Mouse (Mus musculus): ENCODE data around the gene Romo1. TPM values are rescaled to one million over a fixed set of nuclear protein-coding genes. Genes with fewer than 3 reads are reported as not detected.
A peak's percentile ranks its signal among the peaks of the same experiment; 100 is the strongest.
"Not testable (repeated sequence)": the region's sequence is repeated elsewhere in the genome, so short reads cannot be mapped to it uniquely, and the experiment has no call there.

Romo1 gene
- polyA plus RNA-seq, 1 experiment = 173 TPM

DNA sequence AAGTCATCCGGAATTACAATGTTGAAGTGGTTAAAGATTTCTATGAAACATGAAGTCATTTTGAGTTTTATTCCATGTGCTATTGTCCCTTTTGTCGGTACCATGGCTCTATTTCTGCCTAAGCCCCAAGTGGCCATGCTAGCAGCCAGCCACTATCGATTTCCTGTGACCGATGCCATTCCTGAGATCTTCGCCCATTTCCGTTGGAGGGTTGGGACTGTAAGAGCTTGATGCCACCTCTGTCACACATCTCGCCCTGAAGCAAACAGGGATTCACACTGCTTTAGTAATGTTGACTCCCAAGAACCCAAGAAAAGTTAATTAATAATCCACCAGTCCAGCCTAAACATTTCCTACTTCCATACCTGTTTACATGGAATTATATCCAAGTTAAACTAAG is 33.8 kb downstream of the Romo1 start:
- WGBS = 28% methylated on average over 7 of the region's 7 CpGs
- DNase-seq (ENCODE audit: low read depth, low spot score) = no peak

GRCm38 (mm10) chr2:156179046-156179795 is 35.4 kb downstream of the Romo1 start:
- WGBS = under 1% methylated on average over 47 of the region's 47 CpGs
- DNase-seq (ENCODE audit: low read depth, low spot score) = no peak

GRCm38 (mm10) chr2:156179796-156180093 is 35.9 kb downstream of the Romo1 start:
- no peak for DNase-seq (ENCODE audit: low read depth, low spot score)

DNA sequence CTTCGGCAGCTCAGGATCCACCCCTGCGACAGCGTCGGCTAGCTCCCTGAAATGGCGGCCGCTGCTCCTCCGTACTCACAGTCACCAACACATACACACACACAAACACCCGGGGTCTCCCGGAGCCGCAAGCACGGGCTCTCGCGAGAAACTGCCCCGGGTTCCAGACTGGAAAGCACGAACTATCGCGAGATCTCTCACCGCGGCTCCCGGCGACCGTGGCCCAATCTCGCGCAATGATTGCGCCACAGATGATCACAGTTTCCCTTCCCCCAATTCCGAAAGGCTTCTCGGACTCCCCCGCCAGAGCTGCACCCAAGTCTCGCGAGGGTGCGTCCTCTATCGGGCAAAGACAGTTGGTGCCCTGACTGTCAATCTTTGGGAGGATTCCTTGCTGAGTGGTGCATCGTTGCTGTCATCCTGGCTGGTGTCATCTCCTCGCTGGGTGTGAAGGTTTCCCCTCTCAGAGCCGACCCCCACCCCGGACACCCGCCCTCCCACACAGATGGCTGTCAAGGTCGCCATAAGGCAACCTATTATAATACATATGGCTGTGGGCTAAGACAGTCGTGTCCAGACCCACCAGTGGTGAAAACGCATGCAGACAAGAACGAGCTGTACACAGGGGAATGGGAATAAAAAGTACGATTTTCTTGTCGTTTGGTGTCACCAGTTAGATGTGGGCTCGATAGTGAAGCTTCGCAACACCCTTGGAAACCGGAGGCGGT is 36.4 kb downstream of the Romo1 start, which contains the start of gene Rbm39:
Rbm39 (minus strand) TSS at position 145 of the 728 bp plus-strand sequence.
- DNase-seq (ENCODE audit: low read depth, low spot score) = peak; percentile 96
- WGBS = under 1% methylated on average over 47 of the region's 47 CpGs

More at GRCm38 (mm10) chr2:156179796-156180093, 35.9 kb downstream of the Romo1 start:
- WGBS = under 1% methylated on average over 41 of the region's 41 CpGs

- no peak for DNase-seq (ENCODE audit: low read depth, low spot score)
- 6% methylated on average over 8 of the region's 8 CpGs for WGBS
These were observed 37.2 kb downstream of the Romo1 start for GRCm38 (mm10) chr2:156180824-156181590.

GRCm38 (mm10) chr2:156181592-156181991 is 37.8 kb downstream of the Romo1 start:
- 88% methylated on average over 2 of the region's 2 CpGs for WGBS
- no peak for DNase-seq (ENCODE audit: low read depth, low spot score)

GRCm38 (mm10) chr2:156189241-156189640 is 45.4 kb downstream of the Romo1 start:
- not testable (repeated sequence) for DNase-seq (ENCODE audit: low read depth, low spot score)
- 65% methylated on average over 7 of the region's 7 CpGs for WGBS

- DNase-seq (ENCODE audit: low read depth, low spot score) = no peak
- WGBS = 73% methylated on average over 14 of the region's 14 CpGs
These were observed 46.4 kb downstream of the Romo1 start for GRCm38 (mm10) chr2:156190004-156190896.

DNA sequence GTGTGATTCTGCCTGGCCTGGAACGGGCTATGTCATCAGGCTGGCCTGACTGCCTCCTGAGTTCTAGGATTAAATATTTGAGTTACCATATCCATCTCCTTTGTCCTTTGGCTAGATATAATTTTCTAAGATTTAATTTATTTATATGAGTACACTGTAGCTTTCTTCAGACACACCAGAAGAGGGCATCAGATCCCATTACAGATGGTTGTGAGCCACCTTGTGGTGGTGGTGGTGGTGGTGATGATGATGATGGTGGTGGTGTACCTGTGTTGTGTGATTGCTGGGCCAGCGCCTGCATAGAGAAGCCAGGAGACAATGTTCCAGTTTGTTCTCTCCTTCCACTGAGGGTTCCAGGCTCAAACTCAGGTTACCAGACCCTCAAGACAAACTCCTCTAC is 47.7 kb downstream of the Romo1 start:
- no peak for DNase-seq (ENCODE audit: low read depth, low spot score)
- 88% methylated on average over 2 of the region's 2 CpGs for WGBS

GRCm38 (mm10) chr2:156192068-156192467 is 48.2 kb downstream of the Romo1 start:
- WGBS = 86% methylated on average over 2 of the region's 2 CpGs

DNA sequence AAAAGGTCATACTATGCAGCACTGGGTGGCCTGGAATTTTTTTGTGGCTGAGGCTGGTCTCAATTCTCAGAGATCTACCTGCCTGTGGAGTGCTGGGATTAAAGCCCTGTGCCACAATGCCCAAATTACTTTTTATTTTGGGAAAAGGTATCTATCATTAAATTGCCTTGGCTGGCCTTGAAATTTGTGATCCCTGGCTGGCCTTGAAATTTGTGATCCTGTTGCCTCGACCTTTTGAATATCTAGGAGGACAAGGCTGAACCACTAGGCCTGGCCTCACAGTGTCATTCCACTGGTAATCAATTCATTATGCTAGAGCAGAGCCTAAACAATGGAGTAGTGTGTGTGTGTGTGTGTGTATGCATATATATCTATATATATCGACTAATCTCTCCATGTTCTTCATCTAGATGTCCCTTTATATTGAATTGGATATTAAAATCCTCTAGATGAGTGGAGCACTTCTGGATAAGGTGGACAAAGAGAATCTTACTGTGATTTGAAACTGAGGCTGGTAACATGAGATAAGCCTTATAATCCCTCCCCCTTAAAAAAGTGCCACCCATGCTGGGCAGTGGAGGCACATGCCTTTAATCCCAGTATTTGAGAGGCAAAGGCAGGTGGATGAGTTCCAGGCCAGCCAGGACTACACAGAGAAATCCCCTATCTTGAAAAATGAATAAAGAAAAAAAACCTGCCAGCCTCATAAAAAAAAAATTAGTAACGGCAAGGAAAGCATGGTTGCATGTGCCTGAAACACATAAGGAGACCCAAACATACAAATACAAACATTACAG is 49.4 kb downstream of the Romo1 start:
- DNase-seq (ENCODE audit: low read depth, low spot score) = no peak
- 85% methylated on average over 3 of the region's 3 CpGs for WGBS

More at GRCm38 (mm10) chr2:156192068-156192467, 48.2 kb downstream of the Romo1 start:
- no peak for DNase-seq (ENCODE audit: low read depth, low spot score)

- DNase-seq (ENCODE audit: low read depth, low spot score) = no peak
These were observed 50.7 kb downstream of the Romo1 start for GRCm38 (mm10) chr2:156194571-156194970.

Other genes with a start within 250 kb of the Romo1 start
- gene Uqcc1, start 213.7 kb upstream of the Romo1 start, polyA plus RNA-seq (2012; rRNA removed) = 26.7 and 31.3 TPM in 2 replicates
- not detected in 2 replicates for gene Gm15557, start 203.3 kb upstream of the Romo1 start, polyA plus RNA-seq (2012; rRNA removed)
- 0.10 and 0.15 TPM in 2 replicates for gene Gdf5, start 198.7 kb upstream of the Romo1 start, polyA plus RNA-seq (2012; rRNA removed)
- 4.7 and 8.2 TPM in 2 replicates for gene Cep250, start 187.6 kb upstream of the Romo1 start, polyA plus RNA-seq (2012; rRNA removed)
- gene 6430550D23Rik, start 136.1 kb upstream of the Romo1 start, polyA plus RNA-seq (2012; rRNA removed) = 1.4 and 1.8 TPM in 2 replicates
- gene Ergic3, start 136.0 kb upstream of the Romo1 start, polyA plus RNA-seq (2012; rRNA removed) = 291 and 343 TPM in 2 replicates
- 0.06 and 0.45 TPM in 2 replicates for gene Fer1l4, start 91.1 kb upstream of the Romo1 start, polyA plus RNA-seq (2012; rRNA removed)
- 0.47 and 0.86 TPM in 2 replicates for gene Spag4, start 78.9 kb upstream of the Romo1 start, polyA plus RNA-seq (2012; rRNA removed)
- 28.4 and 52.4 TPM in 2 replicates for gene Cpne1, start 32.1 kb upstream of the Romo1 start, polyA plus RNA-seq (2012; rRNA removed)
- gene Rbm12, start 32.1 kb upstream of the Romo1 start, polyA plus RNA-seq (2012; rRNA removed) = 3.9 and 8.1 TPM in 2 replicates
- 1.1 and 3.1 TPM in 2 replicates for gene Gm28036, start 16.9 kb upstream of the Romo1 start, polyA plus RNA-seq (2012; rRNA removed)
- 34.1 and 48.5 TPM in 2 replicates for gene Nfs1, start 147 bp downstream of the Romo1 start, polyA plus RNA-seq (2012; rRNA removed)
- 26.0 and 35.1 TPM in 2 replicates for gene Rbm39, start 36.2 kb downstream of the Romo1 start, polyA plus RNA-seq (2012; rRNA removed)
- 5.9 and 7.7 TPM in 2 replicates for gene Phf20, start 52.4 kb downstream of the Romo1 start, polyA plus RNA-seq (2012; rRNA removed)
- 0.36 and 0.70 TPM in 2 replicates for gene Cnbd2, start 168.3 kb downstream of the Romo1 start, polyA plus RNA-seq (2012; rRNA removed)
- gene Scand1, start 168.7 kb downstream of the Romo1 start, polyA plus RNA-seq (2012; rRNA removed) = 94.7 and 113 TPM in 2 replicates

Measured in large intestine, adult 2 months (tissue).